Mouse (Mus musculus) liver, adult 2 months (tissue): Measurements from ENCODE around the gene Npb.

Experiments
- CTCF ChIP-seq: fragments of 200-500 bp; IDR thresholded peaks from 2 replicates; pipeline ENCODE4 v1.5.1; 2011; ENCODE audit warnings: low read depth, low read length, control low read depth
- POLR2A ChIP-seq: fragments of 200-500 bp; IDR thresholded peaks from 2 replicates; pipeline ENCODE4 v1.6.1; 2011; ENCODE audit warnings: low read length, control low read depth; ENCODE audit not compliant: insufficient read depth; ENCODE audit errors: extremely low read depth

- TF ChIP-seq CTCF (no peak), POLR2A (no peak)
Measured at GRCm38 (mm10) chr11:120629911-120630310, 21.6 kb downstream of the Npb start.
